Mouse (Mus musculus) left cerebral cortex, postnatal 10 days (tissue): ENCODE data around the gene Snx17. TPM values are rescaled to one million over a fixed set of nuclear protein-coding genes. Genes with fewer than 3 reads are reported as not detected.

Source experiments
- DNase-seq, 2 experiments: peaks; one replicate each; pipeline ENCODE4 v3.0.0; 2021 to 2022; ENCODE audit warnings: low spot score in 2 of 2, mixed read lengths in 1 of 2; ENCODE audit errors: extremely low spot score in 1 of 2
- intact Hi-C: fragments of 180-260 bp; cut with DNase I; formaldehyde crosslinking; loops from one replicate; pipeline ENCODE4 v1.15.1; 2025
- total RNA-seq, 2 experiments: library from RNA; stranded (reverse); gene quantifications; 2 replicates each; pipeline ENCODE4 v1.2.3; 2021

Gene Snx17
- total RNA-seq, 2 experiments from 2014 or later: 73.4 to 74.6 TPM

DNA sequence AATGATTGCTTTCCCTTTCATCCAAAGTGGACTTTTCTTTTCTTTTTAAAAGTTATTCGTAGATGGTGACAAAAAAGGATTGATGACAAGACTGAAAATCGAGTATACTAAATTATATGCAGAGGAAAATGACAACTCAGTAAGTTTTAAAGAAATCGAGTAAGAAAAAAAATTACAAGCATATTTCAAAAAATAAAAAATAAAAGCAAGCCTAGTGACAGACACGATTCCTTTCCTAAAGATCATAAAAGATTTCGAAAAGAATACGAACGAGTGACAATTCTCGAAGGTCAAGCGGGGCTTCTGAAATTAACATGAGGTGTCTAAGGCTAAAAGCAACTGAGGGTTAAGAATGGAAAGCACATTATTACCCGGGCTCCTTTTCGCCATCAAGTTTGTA, 26.4 kb downstream of the Snx17 start:
- no peak for DNase-seq
- intact Hi-C loops: loop anchor here (5.0 kb wide), 1 partner anchor 108 kb away; no protein-coding TSS in a partner anchor

DNA sequence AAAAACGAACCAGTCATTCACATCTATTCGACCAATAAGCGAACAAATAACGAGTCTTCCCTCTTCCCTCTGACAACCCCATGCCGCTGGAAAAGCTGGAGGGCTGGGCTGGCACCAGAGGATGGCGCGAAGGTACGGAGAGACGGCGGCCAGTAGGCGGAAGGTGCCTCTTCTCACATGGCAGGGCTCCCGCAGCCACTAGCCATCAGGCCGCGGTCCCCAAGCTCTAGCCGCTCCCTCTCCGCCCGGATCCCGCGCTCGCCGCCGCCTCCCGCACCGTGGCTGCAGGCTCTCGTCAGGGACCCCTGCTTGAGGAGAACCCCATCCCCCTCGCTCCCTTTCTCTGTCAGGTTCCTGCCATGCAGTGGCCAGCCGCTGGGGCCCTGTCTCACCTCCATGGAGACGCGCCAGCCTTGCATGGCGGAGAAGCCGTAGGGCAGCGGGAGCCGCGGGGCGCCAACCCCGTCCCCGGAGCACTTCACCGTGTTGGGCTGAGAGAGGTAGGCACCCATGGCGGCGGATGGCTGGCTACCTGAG, 27.0 kb downstream of the Snx17 start:
- intact Hi-C loops: loop anchor here (2.0 to 5.0 kb wide), 2 partner anchors 21 to 107 kb away; partner anchors contain the start of genes Gm9970 and Nrbp1
- DNase-seq: peak in 1 of 2 experiments; percentile 81

DNA sequence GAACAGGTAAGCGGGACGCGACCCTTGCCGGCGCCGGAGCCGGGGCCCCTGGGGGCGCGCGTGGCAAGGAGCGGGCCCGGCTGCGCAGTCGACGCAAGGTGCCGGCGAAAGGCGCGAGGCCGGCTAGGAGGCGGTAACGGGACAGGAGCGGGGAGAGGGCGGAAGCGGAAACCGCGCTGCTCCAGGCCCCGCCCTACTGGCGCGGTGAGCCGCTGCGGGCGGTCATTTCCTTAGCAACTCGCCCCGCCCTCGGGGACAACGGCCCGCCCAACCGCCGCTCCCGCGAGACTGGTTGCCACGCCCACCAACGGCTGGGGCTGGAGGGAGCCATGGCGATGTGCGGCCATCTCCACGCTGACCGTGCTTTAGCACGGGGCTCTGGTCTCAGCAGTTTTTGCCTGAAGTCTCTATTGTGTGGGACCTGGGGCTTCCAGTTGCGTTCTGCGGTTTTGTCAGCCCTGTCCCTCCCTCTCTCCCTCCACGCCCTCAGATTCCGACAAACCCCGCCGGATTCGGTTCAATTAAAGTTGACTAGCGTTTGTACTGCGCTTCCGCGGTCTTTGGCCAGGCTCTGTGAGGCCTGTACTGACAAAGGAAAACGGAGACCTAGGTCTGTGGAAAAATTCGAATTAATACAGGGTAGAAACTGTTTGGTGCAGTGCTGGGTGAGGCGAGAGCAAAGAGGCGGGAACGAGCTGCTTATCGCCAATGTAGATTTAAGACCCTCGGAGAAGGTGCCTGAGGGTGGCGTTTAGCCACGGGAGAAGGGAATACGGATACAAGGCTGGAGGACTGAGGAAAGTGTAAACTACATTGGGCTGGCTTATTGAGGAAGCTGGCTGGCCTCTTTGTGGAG, 27.6 kb downstream of the Snx17 start, which contains the start of gene Ppm1g:
Ppm1g (minus strand) TSS at position 240 of the 856 bp plus-strand sequence.
- intact Hi-C loops: loop anchor here (2.0 kb wide), 1 partner anchor 20 kb away; the partner anchor contains the start of genes Gm9970 and Nrbp1

DNA sequence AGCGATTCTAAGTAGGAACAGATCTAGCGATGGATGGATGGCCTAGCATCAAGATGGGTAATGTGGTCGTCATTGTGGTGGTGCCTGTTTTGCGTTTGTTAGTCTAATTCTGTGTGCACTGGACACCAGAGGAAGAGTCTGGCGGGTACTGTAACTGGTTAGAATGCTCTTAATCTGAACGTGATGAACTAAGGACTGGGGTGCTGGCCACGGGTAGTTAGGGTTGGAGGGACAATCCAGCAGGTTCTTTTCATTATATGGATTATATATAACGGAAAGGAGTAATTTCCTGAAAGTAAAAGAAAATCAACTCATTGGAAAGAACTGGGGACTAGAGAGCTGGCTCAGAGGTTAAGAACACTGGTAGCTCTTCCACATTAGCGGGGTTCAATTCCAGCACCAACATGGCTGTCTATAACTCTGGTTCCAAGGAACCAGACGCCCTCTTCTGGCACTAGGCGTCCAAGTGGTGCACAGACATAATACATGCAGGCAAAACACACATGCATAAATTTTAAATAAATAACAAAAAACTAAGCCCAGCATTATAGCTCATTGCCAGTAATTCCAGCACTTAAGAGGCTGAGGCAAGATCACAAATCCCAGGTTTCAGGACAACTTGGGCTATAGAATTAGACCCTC, 28.4 kb downstream of the Snx17 start:
- peak in 1 of 2 experiments; percentile 62 for DNase-seq
- intact Hi-C loops: loop anchor here (2.0 kb wide), 1 partner anchor 19 kb away; the partner anchor contains the start of genes Gm9970 and Nrbp1

More for the DNA sequence above, 27.6 kb downstream of the Snx17 start, which contains the start of gene Ppm1g:
- DNase-seq: peak; percentile 94 to 98

DNA sequence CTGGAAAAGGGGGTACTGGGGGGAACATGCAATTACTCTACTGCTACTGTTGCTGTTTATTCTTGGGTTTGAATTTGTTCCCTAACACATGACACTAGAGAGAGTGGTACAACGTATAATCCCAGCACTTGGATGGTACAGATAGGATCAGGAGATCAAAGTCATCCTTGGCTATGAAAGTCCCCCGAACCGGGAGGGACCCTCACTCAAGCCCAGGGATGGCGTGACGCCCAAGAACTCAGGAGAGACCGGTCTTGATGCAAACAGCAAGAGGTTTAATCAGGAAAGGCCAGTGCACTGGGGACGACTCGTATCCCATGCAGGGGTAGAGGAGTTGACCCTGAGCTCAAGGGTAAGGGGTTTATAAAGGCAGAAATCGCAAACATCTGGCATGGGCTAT, 29.7 kb downstream of the Snx17 start:
- DNase-seq: peak in 1 of 2 experiments; percentile 39
- intact Hi-C loops: no loop called here

DNA sequence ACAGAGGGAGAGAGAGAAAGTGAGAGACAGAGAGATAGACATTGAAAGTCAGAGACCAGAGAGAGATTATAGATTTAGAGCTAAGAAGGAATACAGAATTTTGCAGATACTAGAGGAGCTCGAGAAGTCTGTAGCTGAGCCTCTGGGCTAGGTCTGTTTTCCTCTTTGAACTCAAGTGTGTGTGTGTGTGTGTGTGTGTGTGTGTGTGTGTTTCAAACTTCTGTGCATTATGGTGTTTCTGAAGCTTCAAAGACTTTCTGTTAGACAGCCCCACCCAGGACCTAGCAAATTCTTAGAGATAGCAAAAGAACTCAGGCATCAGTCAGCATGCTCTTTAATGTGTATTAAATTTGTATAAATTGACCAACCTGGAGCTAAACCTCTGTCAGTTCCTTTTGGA, 33.6 kb downstream of the Snx17 start:
- intact Hi-C loops: no loop called here
- DNase-seq: no peak

DNA sequence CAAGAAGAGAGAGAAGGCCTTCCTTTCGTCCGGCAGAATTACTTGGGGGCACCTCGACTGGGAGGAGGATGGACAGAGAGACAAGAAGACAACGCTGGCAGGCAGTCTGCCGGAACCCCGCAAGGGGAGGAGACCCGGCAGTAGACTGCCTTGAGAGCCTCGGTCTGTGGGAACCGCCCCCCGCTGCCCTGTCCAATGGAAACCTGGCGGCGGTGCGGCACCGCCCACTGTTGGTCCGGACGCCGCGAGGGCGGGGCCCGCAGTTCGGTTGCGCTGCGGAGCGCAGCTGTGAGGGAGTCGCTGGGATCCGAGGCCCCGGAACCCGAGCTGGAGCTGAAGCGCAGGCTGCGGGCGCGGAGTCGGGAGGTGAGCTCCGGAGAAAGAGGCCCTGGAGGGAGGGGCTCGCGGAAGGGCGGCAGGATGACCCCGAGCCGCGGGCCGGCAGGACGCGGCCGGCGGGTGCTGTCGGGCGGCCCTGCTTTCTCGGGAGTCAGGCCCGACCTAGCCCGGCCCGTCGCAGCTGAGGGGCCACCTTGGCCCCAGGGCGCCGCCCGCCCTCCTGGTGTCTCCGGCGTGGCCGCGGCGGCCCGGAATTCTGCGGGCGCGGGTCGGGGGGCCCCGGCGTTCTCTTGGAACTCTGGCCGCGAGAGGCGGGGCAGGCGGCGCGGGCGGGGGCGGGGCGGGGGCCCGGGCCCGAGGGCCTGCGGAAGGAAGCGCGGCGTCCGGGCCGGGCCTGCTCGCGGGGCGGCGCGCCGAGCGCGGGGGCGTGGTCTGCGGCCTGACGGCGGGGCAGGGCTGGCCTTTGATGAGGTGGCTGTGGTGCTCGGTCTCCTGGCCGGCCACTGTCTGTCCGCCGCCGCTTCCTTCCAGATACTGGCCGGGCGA, 47.9 kb downstream of the Snx17 start, which contains the start of the genes Nrbp1 and Gm9970:
Nrbp1 (plus strand) TSS at position 228 of the 885 bp plus-strand sequence.
Gm9970 (minus strand) TSS at position 596 of the 885 bp plus-strand sequence.
- intact Hi-C loops: loop anchor here (2.0 kb wide), 1 partner anchor 20 kb away; the partner anchor contains the start of gene Ppm1g
- DNase-seq: peak; percentile 93 to 98

DNA sequence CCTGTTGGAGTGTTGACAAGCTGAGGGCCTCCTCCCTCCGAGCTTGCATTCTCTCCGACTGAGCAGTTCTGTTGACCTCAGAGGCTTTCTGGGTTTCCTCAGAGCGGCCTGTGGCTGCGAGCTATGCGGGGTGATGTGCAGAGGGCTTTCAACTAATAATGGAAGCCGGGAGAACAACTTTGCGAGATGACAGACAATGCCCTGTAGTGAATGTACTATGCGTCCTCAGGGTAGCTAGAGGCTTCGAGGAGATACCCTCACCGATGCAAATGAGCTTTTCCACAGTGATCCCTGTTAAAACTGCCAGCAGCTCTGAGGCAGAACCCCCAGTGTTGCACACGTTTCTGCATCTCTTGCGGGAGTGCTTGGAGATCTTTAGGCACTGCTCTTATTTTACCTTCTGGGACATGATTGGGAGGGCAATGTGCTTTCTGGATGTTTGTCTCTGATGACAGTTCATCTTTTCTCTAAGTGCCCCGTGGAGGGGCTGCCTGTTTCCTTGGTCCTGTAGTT, 48.6 kb downstream of the Snx17 start:
- no peak for DNase-seq
- intact Hi-C loops: loop anchor here (2.0 kb wide), 1 partner anchor 21 kb away; the partner anchor contains the start of gene Ppm1g

DNA sequence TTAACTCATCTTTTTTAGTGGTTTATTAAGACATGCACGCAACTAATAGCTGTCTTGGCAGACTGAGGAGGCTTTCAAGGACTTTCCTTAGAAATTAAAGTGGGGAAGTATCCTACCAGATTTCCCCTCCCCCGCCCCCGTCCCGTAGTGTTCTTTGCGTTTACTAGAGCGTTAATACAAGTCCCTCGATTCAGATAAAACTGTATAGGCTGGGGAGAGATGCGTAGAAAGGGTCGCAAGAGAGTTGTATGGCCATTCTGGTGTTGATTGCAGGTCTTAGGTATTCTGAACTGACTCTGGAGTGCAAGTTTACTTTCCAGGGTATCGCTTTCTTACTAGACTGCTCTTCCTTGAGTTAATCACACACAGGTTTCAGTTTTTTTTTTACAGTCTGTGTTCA, 49.2 kb downstream of the Snx17 start:
- no peak for DNase-seq
- intact Hi-C loops: no loop called here

Other genes starting within 250 kb of the Snx17 start
- gene Cgref1, start 247.6 kb upstream of the Snx17 start, total RNA-seq: 10 to 100 TPM; 61.1 to 62.5 TPM
- gene Preb, start 232.9 kb upstream of the Snx17 start, total RNA-seq: 100 to 1,000 TPM; 116 to 122 TPM
- gene Tcf23, start 224.6 kb upstream of the Snx17 start, total RNA-seq: under 1 TPM; 0.08 to 0.24 TPM
- 10 to 100 TPM; 72.4 to 77.2 TPM for gene Atraid, start 144.9 kb upstream of the Snx17 start, total RNA-seq
- 10 to 100 TPM; 15.3 to 16.5 TPM for gene Slc5a6, start 144.3 kb upstream of the Snx17 start, total RNA-seq
- 10 to 100 TPM; 21.5 to 25.4 TPM for gene Cad, start 138.4 kb upstream of the Snx17 start, total RNA-seq
- gene Dnajc5g, start 86.9 kb upstream of the Snx17 start, total RNA-seq: not detected
- gene Slc30a3, start 85.0 kb upstream of the Snx17 start, total RNA-seq: 100 to 1,000 TPM; 101 to 118 TPM
- gene Trim54, start 76.5 kb upstream of the Snx17 start, total RNA-seq: under 1 TPM; 0.86 to 0.97 TPM
- 1 to 10 TPM; 1.1 TPM for gene Ucn, start 54.4 kb upstream of the Snx17 start, total RNA-seq
- 10 to 100 TPM; 35.7 to 36.2 TPM for gene Mpv17, start 39.0 kb upstream of the Snx17 start, total RNA-seq
- 1 to 10 TPM; 1.6 to 3.9 TPM for gene Gm29609, start 13.3 kb upstream of the Snx17 start, total RNA-seq
- gene Gtf3c2, start 13.1 kb upstream of the Snx17 start, total RNA-seq: 10 to 100 TPM; 59.8 to 60.6 TPM
- gene Eif2b4, start 203 bp downstream of the Snx17 start, total RNA-seq: 10 to 100 TPM; 48.2 to 49.7 TPM
- gene Zfp513, start 9.1 kb downstream of the Snx17 start, total RNA-seq: 10 to 100 TPM; 25.0 to 26.5 TPM
- 100 to 1,000 TPM; 108 TPM for gene Ppm1g, start 27.5 kb downstream of the Snx17 start, total RNA-seq
- gene Nrbp1, start 47.6 kb downstream of the Snx17 start, total RNA-seq: 10 to 100 TPM; 73.0 to 77.3 TPM
- not detected for gene Gm9970, start 48.0 kb downstream of the Snx17 start, total RNA-seq
- 1 to 10 TPM; 2.4 to 2.6 TPM for gene Krtcap3, start 58.5 kb downstream of the Snx17 start, total RNA-seq
- 10 to 100 TPM; 67.7 to 68.2 TPM for gene Ift172, start 97.9 kb downstream of the Snx17 start, total RNA-seq
- 100 to 1,000 TPM; 165 to 166 TPM for gene Fndc4, start 102.9 kb downstream of the Snx17 start, total RNA-seq
- gene Gckr, start 104.2 kb downstream of the Snx17 start, total RNA-seq: under 1 TPM in 1 of 2 experiments, not detected in 1; 0.14 TPM